Mouse (Mus musculus) MEL (cell line): ENCODE data around the gene Smndc1. TPM values are rescaled to one million over a fixed set of nuclear protein-coding genes. Genes with fewer than 3 reads are reported as not detected.

Experiments used
- DNase-seq: peaks from one replicate; pipeline ENCODE4 v3.0.0; 2011; ENCODE audit warnings: low read depth, low spot score
- H3K27ac ChIP-seq: 2 replicates; pipeline ENCODE4 v1.5.1; 2012; ENCODE audit warnings: low read depth, mild to moderate bottlenecking, control low read depth, low read length, moderate library complexity; ENCODE audit not compliant: control insufficient read depth
- H3K27me3 ChIP-seq, 2 experiments: fragments of 150-350 bp in 1 of 2; sonication (generic) in 1 of 2; 2 replicates each; pipeline ENCODE4 v1.6.1; 2012; ENCODE audit warnings: low read length in 2 of 2, mild to moderate bottlenecking in 2 of 2, improper control_type of control experiment in 1 of 2, moderate library complexity in 1 of 2; ENCODE audit not compliant: insufficient read depth in 2 of 2, control insufficient read depth in 1 of 2
- H3K36me3 ChIP-seq, 2 experiments: 2 replicates each; pipeline ENCODE4 v1.6.1; 2012 to 2014; ENCODE audit warnings: low read length in 2 of 2, improper control_type of control experiment in 1 of 2, inconsistent platforms in 1 of 2, mild to moderate bottlenecking in 1 of 2; ENCODE audit not compliant: insufficient read depth in 2 of 2, control insufficient read depth in 1 of 2
- H3K4me1 ChIP-seq, 2 experiments: fragments of 150-350 bp in 1 of 2; sonication (generic) in 1 of 2; 2 replicates each; pipeline ENCODE4 v1.6.1; 2012; ENCODE audit warnings: low read length in 2 of 2, improper control_type of control experiment in 1 of 2, mild to moderate bottlenecking in 1 of 2; ENCODE audit not compliant: insufficient read depth in 2 of 2, control insufficient read depth in 1 of 2
- H3K4me3 ChIP-seq, 2 experiments: fragments of 150-350 bp in 1 of 2; sonication (generic) in 1 of 2; 2 replicates each; pipeline ENCODE4 v1.5.1; 2012; ENCODE audit warnings: low read depth in 2 of 2, low read length in 2 of 2, mild to moderate bottlenecking in 2 of 2, moderate library complexity in 2 of 2, control low read depth in 1 of 2, improper control_type of control experiment in 1 of 2; ENCODE audit not compliant: control insufficient read depth in 1 of 2, insufficient read depth in 1 of 2
- H3K79me2 ChIP-seq: 2 replicates; pipeline ENCODE4 v1.6.1; 2012; ENCODE audit warnings: mild to moderate bottlenecking, low read length, moderate library complexity; ENCODE audit not compliant: control insufficient read depth, poor library complexity, insufficient read depth
- H3K9ac ChIP-seq: 2 replicates; pipeline ENCODE4 v1.6.1; 2012; ENCODE audit warnings: low read depth, mild to moderate bottlenecking, control low read depth, low read length, moderate library complexity; ENCODE audit not compliant: control insufficient read depth, poor library complexity, severe bottlenecking
- H3K9me3 ChIP-seq: fragments of 150-350 bp; sonication (generic); replicated peaks from 2 replicates; pipeline ENCODE4 v1.6.1; 2012; ENCODE audit warnings: mild to moderate bottlenecking, low read length, improper control_type of control experiment, moderate library complexity; ENCODE audit not compliant: insufficient read depth
- BHLHE40 ChIP-seq: IDR thresholded peaks from 2 replicates; pipeline ENCODE4 v1.6.1; 2012; ENCODE audit warnings: low read depth, mild to moderate bottlenecking, inconsistent platforms, low read length, improper control_type of control experiment, borderline replicate concordance
- CTCF ChIP-seq, 3 experiments: IDR thresholded peaks in 2 of 3; conservative IDR thresholded peaks in 1 of 3; 2 replicates each; pipeline ENCODE4 v1.5.1; 2011 to 2012; ENCODE audit warnings: low read length in 3 of 3, low read depth in 2 of 3, mild to moderate bottlenecking in 2 of 3, improper control_type of control experiment in 1 of 3, inconsistent platforms in 1 of 3, mixed read lengths in 1 of 3, moderate library complexity in 1 of 3; ENCODE audit not compliant: control insufficient read depth in 1 of 3, insufficient read depth in 1 of 3, poor library complexity in 1 of 3, severe bottlenecking in 1 of 3
- E2F4 ChIP-seq: IDR thresholded peaks from 2 replicates; pipeline ENCODE4 v1.6.1; 2011; ENCODE audit warnings: low read depth, low read length, improper control_type of control experiment, borderline replicate concordance
- ELF1 ChIP-seq: IDR thresholded peaks from 2 replicates; pipeline ENCODE4 v1.6.1; 2014; ENCODE audit warnings: low read depth, mild to moderate bottlenecking, inconsistent platforms, low read length, improper control_type of control experiment, moderate library complexity
- ETS1 ChIP-seq: IDR thresholded peaks from 2 replicates; pipeline ENCODE4 v1.6.1; 2012; ENCODE audit warnings: low read depth, mild to moderate bottlenecking, inconsistent platforms, low read length, improper control_type of control experiment, moderate library complexity
- GATA1 ChIP-seq: IDR thresholded peaks from 2 replicates; pipeline ENCODE4 v1.6.1; 2011; ENCODE audit warnings: low read depth, low read length, improper control_type of control experiment
- HCFC1 ChIP-seq: IDR thresholded peaks from 2 replicates; pipeline ENCODE4 v1.6.1; 2012; ENCODE audit warnings: low read depth, mild to moderate bottlenecking, inconsistent platforms, low read length, improper control_type of control experiment, moderate library complexity
- KAT2A ChIP-seq: conservative IDR thresholded peaks from 2 replicates; pipeline ENCODE4 v1.6.1; 2012; ENCODE audit warnings: low read depth, low read length, improper control_type of control experiment, inconsistent platforms
- MAFK ChIP-seq: IDR thresholded peaks from 2 replicates; pipeline ENCODE4 v1.6.1; 2011; ENCODE audit warnings: low read depth, mild to moderate bottlenecking, low read length, improper control_type of control experiment, borderline replicate concordance
- MAX ChIP-seq: IDR thresholded peaks from 2 replicates; pipeline ENCODE4 v1.6.1; 2011; ENCODE audit warnings: low read length, improper control_type of control experiment
- MAZ ChIP-seq: IDR thresholded peaks from 2 replicates; pipeline ENCODE4 v1.6.1; 2012; ENCODE audit warnings: low read depth, mild to moderate bottlenecking, inconsistent platforms, low read length, improper control_type of control experiment
- MEF2A ChIP-seq: IDR thresholded peaks from 2 replicates; pipeline ENCODE4 v1.6.1; 2014; ENCODE audit warnings: low read depth, mild to moderate bottlenecking, inconsistent platforms, low read length, improper control_type of control experiment; ENCODE audit not compliant: poor library complexity, insufficient replicate concordance, severe bottlenecking; ENCODE audit errors: extremely low read depth
- MXI1 ChIP-seq: IDR thresholded peaks from 2 replicates; pipeline ENCODE4 v1.6.1; 2011; ENCODE audit warnings: mild to moderate bottlenecking, low read depth, low read length, improper control_type of control experiment
- MYC ChIP-seq: IDR thresholded peaks from 2 replicates; pipeline ENCODE4 v1.6.1; 2011; ENCODE audit warnings: low read depth, mild to moderate bottlenecking, low read length, improper control_type of control experiment, moderate library complexity
- NRF1 ChIP-seq: IDR thresholded peaks from 2 replicates; pipeline ENCODE4 v1.6.1; 2014; ENCODE audit warnings: low read depth, mild to moderate bottlenecking, inconsistent platforms, low read length, improper control_type of control experiment, moderate library complexity; ENCODE audit not compliant: poor library complexity, insufficient read depth, severe bottlenecking
- POLR2AphosphoS5 ChIP-seq: IDR thresholded peaks from 2 replicates; pipeline ENCODE4 v1.6.1; 2012; ENCODE audit warnings: low read depth, borderline replicate concordance, mild to moderate bottlenecking, inconsistent platforms, low read length, moderate library complexity, mixed read lengths
- SMC3 ChIP-seq: IDR thresholded peaks from 2 replicates; pipeline ENCODE4 v1.6.1; 2011; ENCODE audit warnings: low read depth, low read length, improper control_type of control experiment
- TBP ChIP-seq: IDR thresholded peaks from 2 replicates; pipeline ENCODE4 v1.8.0; 2011; ENCODE audit warnings: low read depth, low read length, improper control_type of control experiment
- TCF12 ChIP-seq: IDR thresholded peaks from 2 replicates; pipeline ENCODE4 v1.6.1; 2014; ENCODE audit warnings: low read depth, mild to moderate bottlenecking, inconsistent platforms, low read length, improper control_type of control experiment, moderate library complexity
- UBTF ChIP-seq: IDR thresholded peaks from 2 replicates; pipeline ENCODE4 v1.6.1; 2012; ENCODE audit warnings: low read depth, mild to moderate bottlenecking, inconsistent platforms, low read length, improper control_type of control experiment, moderate library complexity, borderline replicate concordance; ENCODE audit not compliant: insufficient read depth
- USF1 ChIP-seq: IDR thresholded peaks from 2 replicates; pipeline ENCODE4 v1.6.1; 2014; ENCODE audit warnings: low read depth, mild to moderate bottlenecking, inconsistent platforms, low read length, improper control_type of control experiment, moderate library complexity
- USF2 ChIP-seq, 2 experiments: IDR thresholded peaks; 2 replicates each; pipeline ENCODE4 v1.6.1; 2011 to 2012; ENCODE audit warnings: improper control_type of control experiment in 2 of 2, low read length in 2 of 2, borderline replicate concordance in 1 of 2, inconsistent platforms in 1 of 2, low read depth in 1 of 2, mild to moderate bottlenecking in 1 of 2; ENCODE audit not compliant: insufficient read depth in 1 of 2
- ZMIZ1 ChIP-seq: IDR thresholded peaks from 2 replicates; pipeline ENCODE4 v1.6.1; 2012; ENCODE audit warnings: low read depth, mild to moderate bottlenecking, inconsistent platforms, low read length, improper control_type of control experiment, moderate library complexity
- polyA plus RNA-seq, 2 experiments: library from polyadenylated mRNA; stranded (reverse) in 1 of 2; unstranded in 1 of 2; fragments of >175 nt in 1 of 2; fragments of >200 nt in 1 of 2; gene quantifications; 2 replicates each; pipeline versions ENCODE4 v1.2.1 to v1.2.4; 2012; ENCODE audit warnings: low replicate concordance in 2 of 2, low read depth in 1 of 2; ENCODE audit not compliant: insufficient read length in 2 of 2, insufficient read depth in 1 of 2, missing spikeins in 1 of 2
- total RNA-seq: library from RNA; depleted of rRNA; stranded (reverse); fragments of 300-350 nt; gene quantifications from 2 replicates; pipeline ENCODE4 v1.2.3, GENCODE M21; 2012

Smndc1 gene
- total and polyA plus RNA-seq, 3 experiments, result 27.5 to 166 (median 114) TPM

- H3K79me2 ChIP-seq, result no peaks in the 10 kb centered on the region
- no peaks in the 10 kb centered on the region for H3K4me1 ChIP-seq
- peaks cover 0 to 1% of the 10 kb centered on the region in 2 experiments; a peak in 2 of 4 replicates for H3K36me3 ChIP-seq
- H3K27me3 ChIP-seq, result no peaks in the 10 kb centered on the region
- no peak for DNase-seq
- H3K9me3 ChIP-seq, result no peaks in the 10 kb centered on the region
- TF ChIP-seq USF1, result no peak
- no peak for TF ChIP-seq MXI1
- no peak for TF ChIP-seq MEF2A
- no peak for TF ChIP-seq GATA1
- no peak for TF ChIP-seq ELF1
- no peak for TF ChIP-seq SMC3
- TF ChIP-seq MYC, result no peak
- no peak for TF ChIP-seq KAT2A
- no peak for TF ChIP-seq POLR2AphosphoS5
- no peak for TF ChIP-seq UBTF
- TF ChIP-seq HCFC1, result no peak
- no peak for TF ChIP-seq ETS1
- no peak for TF ChIP-seq TCF12
- no peak overlapping the region for H3K4me3 ChIP-seq
- no peak overlapping the region for H3K27ac ChIP-seq
- no peak overlapping the region for H3K9ac ChIP-seq
These were observed 36.5 kb downstream of the Smndc1 start for GRCm38 (mm10) chr19:53353864-53354263.

- no peak overlapping the region for H3K4me3 ChIP-seq
- peaks cover 0 to 1% of the 10 kb centered on the region in 2 experiments; a peak in 2 of 4 replicates for H3K36me3 ChIP-seq
- no peak for TF ChIP-seq MAFK
- no peak for TF ChIP-seq NRF1
- no peak for TF ChIP-seq ZMIZ1
- TF ChIP-seq CTCF (IDR thresholded peaks at IDR 0.05 in 2 of 3, conservative IDR thresholded peaks at IDR 0.05 in 1 of 3; ENCODE audit: control insufficient read depth in 1 of 3, insufficient read depth in 1 of 3, low read depth in 2 of 3, low read length in 3 of 3, poor library complexity in 1 of 3, severe bottlenecking in 1 of 3), result no peak
- TF ChIP-seq USF2 (IDR thresholded peaks at IDR 0.05; ENCODE audit: borderline replicate concordance in 1 of 2, insufficient read depth in 1 of 2, low read depth in 1 of 2, low read length in 2 of 2), result no peak
- no peak for TF ChIP-seq MAX
- TF ChIP-seq TBP, result no peak
- no peak for TF ChIP-seq BHLHE40
- TF ChIP-seq E2F4, result no peak
- TF ChIP-seq MAZ, result no peak
- H3K4me1 ChIP-seq, result no peaks in the 10 kb centered on the region
- H3K9me3 ChIP-seq, result no peaks in the 10 kb centered on the region
- no peak for DNase-seq
- H3K79me2 ChIP-seq, result no peaks in the 10 kb centered on the region
- no peak overlapping the region for H3K27ac ChIP-seq
- no peak overlapping the region for H3K9ac ChIP-seq
- H3K27me3 ChIP-seq, result no peaks in the 10 kb centered on the region
These were observed 44.6 kb downstream of the Smndc1 start for GRCm38 (mm10) chr19:53345766-53346165.
